Mouse (Mus musculus) adrenal gland, postnatal 4 days (tissue): ENCODE results near the gene Hmga1b. TPM values are rescaled to one million over a fixed set of nuclear protein-coding genes. Genes with fewer than 3 reads are reported as not detected.
A peak's percentile ranks its signal among the peaks of the same experiment; 100 is the strongest.
"Not testable (repeated sequence)": the region's sequence is repeated elsewhere in the genome, so short reads cannot be mapped to it uniquely, and the experiment has no call there.

Experiments used
- DNase-seq, 2 experiments: peaks; one replicate each; pipeline ENCODE4 v3.0.0; 2021 to 2022; ENCODE audit warnings: low spot score in 2 of 2, mixed read lengths in 2 of 2
- long read RNA-seq, 2 experiments: library from polyadenylated mRNA; stranded (forward); transcript quantifications; one replicate each; pipeline ENCODE4 v2.0.0; 2021
- total RNA-seq, 2 experiments: library from RNA; stranded (reverse); gene quantifications; 2 replicates each; pipeline ENCODE4 v1.2.3; 2021

Gene Hmga1b
- 10 to 100 TPM; 20.2 to 49.6 TPM for total RNA-seq
- long read RNA-seq, experiment 1, transcript Hmga1b-201 (1 exons, 1,626 nt), result major isoform, 10 of 13 reads
- long read RNA-seq, experiment 1, partial matches to known transcripts, result 0 of 13 reads
- long read RNA-seq, experiment 1, other reads (novel, unspliced or antisense), result 3 of 13 reads
- long read RNA-seq, experiment 2, transcript Hmga1b-201 (1 exons, 1,626 nt), result major isoform, 11 of 12 reads
- long read RNA-seq, experiment 2, partial matches to known transcripts, result 0 of 12 reads
- long read RNA-seq, experiment 2, other reads (novel, unspliced or antisense), result 1 of 12 reads

DNA sequence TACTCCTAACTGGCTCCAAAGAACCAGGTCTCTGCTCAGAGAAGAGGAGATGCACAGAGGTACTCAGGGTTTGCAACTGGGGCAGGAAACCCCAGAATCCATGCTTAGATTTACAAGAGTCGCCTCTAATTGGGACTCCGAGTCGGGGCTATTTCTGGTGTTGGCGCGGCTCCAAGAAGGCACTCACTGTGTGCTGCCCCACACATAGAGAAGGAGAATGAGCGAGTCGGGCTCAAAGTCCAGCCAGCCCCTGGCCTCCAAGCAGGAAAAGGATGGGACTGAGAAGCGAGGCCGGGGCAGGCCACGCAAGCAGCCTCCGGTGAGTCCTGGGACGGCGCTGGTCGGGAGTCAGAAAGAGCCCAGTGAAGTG, at the start of gene Hmga1b:
Hmga1b (plus strand) TSS at position 123 of the 370 bp plus-strand sequence.
- DNase-seq, result not testable (repeated sequence)

DNA sequence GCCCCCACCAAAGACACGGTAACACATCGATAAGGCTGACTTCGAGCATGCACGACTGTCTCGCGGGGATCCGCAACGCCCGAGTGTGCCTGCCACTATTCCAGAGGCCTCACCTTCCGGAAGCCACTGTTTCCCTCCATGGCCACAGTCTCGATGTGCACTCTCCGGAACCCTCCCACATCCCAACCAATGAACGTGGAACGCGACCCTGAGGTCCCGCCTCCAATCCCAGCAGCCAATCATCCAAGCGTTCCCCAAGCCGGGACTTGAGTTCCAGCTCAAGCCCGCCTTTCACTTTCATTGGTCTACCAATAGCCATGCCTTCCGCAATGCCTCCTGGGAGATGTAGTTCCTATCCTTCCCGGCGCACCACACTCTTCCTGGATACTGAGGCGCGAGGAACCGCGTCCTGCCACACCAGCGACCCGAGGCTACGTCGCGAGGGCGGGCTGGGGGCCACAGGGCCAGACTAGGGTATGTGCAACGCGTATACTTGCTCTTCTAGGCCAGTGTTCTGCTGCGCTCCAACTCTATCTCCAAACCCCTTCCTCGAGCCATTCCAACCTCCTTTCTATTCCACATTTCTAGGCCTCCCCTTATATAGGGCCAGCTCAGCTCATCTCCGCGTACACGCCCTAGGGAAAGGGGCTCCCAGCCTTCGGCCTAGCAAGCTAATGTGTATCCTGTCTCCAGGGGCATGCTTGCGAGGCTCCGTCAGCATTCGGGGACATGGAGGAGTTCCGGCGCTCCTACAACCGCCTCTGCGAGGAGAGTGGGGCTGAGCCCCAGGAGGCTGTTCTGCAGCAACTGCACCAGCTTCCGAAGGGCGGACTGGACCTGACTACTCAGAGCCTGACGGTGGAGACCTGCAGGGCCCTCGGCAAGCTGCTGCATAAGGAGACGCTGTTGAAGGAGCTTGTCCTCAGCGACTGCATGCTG, 48.7 kb upstream of the Hmga1b start, which contains the start of the genes Cenpx and Lrrc45:
Cenpx (minus strand) TSS at position 159 of the 939 bp plus-strand sequence.
Lrrc45 (plus strand) TSS at position 346 of the 939 bp plus-strand sequence.
- DNase-seq, result peak; percentile 75 to 95

DNA sequence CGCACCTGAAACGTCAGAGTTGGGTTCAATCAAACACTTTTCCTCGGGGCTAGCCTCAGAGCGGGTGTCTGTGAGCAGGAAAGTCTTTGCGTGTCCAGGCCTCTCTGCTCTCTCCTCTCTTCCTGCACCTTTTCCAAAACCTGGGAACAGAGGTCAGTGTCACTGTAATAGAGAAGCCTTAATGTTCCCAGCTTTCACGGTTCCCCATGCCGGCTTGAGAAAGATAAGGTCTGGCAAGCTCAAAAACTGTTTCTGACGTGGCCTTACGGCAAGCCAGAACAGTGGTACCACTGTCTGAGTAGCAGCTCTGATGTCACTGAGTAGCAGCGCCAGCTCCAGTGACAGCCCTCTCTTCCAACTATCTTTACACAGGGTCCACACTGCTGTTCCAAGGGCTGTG, 48.0 kb upstream of the Hmga1b start:
- DNase-seq, result no peak

DNA sequence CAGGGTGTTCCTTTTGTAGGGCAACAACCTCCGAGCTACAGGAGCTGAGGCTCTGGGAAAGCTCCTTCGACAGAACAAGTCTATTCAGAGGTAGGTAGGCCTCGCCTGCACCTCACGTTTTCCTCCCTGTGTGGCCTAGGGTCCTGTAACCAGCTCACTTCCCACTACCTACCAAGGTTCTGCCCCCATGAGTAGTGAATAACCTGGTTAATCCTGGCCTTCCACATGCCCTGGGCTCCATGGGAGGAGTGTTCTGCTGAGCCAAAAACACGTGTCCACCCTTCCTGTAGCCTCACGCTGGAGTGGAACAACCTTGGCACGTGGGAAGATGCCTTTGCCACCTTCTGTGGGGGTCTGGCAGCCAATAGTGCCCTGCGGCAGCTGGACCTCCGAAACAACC, 47.5 kb upstream of the Hmga1b start:
- DNase-seq, result no peak

DNA sequence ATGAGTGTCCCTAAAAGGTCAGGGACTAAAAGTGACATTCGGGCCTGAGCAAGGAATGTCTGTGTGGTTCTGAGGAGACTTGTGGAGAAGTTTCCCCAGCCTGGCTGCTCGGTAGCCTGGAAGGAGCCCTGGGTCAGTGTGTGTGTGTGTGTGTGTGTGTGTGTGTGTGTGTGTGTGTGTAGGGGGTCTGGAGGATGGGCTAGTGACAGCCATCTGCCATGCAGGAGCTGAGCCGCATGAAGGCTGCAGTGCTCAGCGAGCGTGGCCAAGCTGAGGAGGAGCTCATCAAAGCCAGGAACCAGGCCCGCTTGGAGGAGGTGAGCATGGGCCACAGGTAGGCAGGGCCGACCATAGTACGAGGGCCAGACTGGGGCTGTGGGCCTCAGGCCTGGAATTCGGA, 43.4 kb upstream of the Hmga1b start:
- no peak for DNase-seq

DNA sequence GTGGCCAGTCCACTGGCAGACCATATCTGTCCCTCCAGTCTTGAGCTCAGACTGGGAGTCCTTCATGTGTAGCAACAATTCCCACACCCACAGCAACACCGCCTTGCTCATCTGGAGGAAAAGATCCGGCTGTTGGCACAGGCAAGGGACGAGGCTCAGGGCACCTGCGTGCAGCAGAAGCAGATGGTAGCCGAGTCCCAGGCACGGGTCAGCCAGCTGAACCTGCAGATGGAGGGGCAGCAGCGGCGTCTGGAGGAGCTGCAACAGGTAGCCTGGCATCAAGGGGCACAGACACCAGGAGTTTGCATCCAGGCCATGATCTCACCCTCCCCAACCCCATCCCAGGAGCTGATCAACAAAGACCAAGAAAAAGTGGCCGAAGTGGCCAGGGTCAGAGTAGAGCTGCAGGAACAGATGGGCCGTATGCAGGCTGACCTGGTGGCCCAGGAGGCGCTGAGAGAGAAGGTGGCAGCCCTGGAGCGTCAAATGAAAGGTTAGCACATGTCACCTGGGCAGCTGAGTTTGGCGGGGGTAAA, 42.7 kb upstream of the Hmga1b start:
- DNase-seq, result no peak

DNA sequence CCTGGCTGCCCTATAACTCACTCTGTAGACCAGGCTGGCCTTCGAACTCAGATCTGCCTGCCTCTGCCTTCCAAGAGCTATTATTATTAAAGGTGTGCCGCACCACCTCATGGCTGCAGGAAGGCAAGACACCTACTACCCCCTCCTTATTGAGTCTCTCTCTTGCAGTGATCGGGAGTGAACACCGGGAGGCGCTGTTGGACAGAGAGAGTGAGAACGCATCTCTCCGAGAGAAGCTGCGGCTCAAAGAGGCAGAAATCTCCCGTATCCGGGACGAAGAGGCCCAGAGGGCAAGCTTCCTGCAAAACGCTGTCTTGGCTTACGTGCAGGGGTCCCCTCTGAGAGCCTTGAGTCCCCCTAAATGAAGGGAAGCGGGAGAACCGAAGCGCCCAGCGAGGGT, 42.1 kb upstream of the Hmga1b start:
- peak; percentile 76 to 91 for DNase-seq

DNA sequence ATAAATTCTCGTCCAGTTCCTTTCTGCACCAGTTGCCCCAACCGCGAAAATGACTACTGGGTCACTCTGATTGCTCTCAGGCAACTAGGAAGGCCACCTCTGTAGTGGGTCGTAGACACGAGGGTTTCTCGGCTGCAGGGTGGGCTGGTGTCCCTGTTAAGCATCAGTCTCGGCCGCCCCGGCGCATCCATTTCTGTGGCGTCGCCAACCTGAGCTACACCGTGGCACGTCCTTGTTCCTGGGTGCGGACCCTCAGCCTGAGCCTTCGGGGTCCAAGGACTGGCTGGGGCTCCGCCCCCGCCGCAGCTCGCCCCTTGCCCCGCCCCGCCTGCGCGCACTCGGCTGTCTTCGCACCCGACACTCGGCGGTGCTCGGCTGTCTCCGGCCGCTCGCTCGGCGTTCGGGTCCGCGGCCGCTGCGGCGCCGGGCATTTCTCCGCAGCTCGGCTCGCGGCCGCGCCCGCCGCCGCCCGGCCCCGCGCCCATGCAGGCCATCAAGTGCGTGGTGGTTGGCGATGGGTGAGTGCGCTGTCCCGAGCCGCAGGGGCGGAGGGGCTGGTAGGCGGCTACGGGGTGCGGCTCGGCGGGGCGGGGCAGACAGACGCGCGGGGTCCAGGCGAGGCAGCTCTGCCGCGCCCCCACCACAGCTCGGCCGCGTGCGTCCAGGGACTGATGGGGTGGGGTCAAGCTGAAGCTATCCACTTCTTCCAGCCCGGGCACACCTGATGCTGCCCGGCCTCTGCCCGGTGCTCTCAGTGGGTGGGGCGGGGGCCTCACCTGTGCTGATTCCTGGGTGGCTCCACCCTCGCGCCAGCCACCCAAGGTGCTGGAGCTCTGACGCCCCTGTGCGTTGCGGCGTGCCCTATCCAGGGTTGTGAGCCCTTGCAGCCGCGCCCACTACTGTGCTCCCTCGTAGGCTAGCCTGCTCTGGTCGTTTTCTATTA, 41.2 kb upstream of the Hmga1b start, which contains the start of gene Rac3:
Rac3 (plus strand) TSS at position 347 of the 943 bp plus-strand sequence.
- peak in 1 of 2 experiments; percentile 42 for DNase-seq

DNA sequence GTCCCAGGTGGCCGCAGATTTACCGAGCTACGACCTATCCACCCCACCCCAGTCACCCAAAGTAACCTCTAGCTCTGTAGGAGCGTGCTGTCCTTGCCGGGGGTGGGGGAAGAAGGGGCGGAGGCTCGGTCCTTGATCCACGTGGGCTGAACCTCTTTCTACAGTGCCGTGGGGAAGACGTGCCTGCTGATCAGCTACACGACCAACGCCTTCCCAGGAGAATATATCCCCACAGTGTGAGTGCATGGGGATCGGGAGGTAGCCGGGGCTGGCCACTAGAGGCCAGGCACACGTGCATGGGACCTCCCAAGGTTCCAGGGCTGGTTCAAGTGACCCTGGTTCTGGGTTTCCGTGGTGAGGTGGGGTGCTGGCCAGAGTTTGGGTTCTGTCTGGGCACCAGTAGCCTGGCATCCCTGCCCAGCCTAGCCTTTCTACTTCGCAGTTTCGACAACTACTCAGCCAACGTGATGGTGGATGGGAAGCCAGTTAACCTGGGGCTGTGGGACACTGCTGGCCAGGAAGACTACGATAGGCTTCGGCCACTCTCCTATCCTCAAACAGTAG, 40.4 kb upstream of the Hmga1b start:
- no peak for DNase-seq

DNA sequence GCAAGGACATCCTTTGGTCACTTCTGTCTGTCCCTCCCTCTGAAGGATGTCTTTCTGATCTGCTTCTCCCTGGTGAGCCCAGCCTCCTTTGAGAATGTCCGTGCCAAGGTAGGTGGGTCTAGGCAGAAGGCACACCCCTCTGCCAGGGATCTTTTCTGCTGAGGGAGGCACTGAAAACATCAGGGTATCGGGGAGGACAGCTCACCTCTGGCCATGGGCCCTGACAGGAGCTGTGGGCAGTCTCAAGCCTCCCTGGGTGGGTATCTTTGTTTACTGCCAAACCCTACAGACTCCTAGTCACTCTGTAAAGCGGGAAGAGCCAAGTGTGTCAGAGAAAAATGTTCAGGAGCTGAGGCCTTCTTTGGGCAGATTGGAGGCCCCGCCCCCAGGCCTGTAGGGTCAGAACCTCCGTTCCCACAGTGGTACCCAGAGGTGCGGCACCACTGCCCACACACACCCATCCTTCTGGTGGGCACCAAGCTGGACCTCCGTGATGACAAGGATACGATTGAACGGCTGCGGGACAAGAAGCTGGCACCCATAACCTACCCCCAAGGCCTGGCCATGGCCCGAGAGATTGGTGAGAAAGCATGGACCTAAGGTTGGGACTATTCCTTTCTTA, 39.7 kb upstream of the Hmga1b start:
- DNase-seq, result no peak

DNA sequence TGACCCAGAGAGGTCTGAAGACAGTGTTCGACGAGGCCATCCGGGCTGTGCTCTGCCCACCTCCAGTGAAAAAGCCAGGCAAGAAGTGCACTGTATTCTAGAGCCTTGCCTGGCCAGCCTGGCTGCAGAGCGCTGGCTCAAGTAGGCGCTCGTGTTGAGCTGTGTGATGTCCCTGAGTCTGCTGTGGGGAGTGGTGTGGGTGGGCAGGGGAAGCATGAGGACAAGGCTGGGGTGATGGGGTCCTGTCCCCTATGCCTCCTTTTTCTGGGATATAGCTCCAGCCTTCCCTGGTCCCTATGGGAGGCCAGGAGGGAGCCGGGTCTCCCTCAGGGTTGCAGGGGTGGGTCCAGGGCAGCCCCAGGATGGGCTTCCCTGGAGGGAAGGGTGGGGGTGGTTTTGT, 39.1 kb upstream of the Hmga1b start:
- no peak for DNase-seq

DNA sequence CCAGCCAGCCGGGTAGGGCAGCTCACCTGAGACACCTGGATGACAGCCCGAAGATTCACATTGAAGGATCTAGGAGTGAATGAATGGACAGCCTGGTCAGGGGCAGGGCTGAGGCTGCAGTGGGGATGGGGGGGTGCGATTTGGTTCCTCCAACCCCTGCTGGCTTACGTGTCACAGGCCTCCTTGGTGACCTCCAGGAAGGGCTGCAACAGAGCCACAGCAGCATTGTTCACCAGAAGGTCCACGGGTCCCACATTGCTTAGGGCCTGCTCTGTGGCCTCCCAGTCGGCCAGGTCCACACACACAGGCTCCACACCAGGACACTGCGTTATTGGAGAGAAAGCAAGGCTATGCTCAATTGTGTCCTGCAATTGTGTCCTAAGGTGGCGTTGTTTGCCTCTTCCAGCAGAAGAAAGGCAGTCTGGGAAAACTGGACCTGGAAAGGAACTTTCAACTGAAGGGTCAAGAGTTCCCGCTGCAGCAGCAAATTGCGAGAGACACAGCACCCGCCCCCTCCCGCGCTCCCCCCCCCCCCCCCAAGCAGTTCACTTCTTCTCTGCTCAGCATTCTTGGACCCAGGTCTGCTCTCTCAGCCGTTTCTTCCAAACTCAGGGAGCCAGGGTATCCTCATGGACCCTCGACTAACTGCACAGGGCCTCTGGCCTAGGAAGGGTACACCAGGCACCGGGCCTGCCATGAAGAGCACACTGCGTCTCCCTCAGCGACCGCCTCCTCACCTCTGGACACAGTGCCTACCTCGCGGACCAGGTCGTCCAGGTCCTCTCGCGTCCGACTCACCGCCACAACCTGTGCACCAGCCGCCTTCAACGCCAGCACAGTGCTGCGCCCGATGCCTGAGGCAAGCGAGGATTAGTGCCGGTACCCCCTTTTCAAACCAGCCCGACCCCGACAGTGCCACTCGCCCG, 36.1 kb upstream of the Hmga1b start:
- no peak for DNase-seq

DNA sequence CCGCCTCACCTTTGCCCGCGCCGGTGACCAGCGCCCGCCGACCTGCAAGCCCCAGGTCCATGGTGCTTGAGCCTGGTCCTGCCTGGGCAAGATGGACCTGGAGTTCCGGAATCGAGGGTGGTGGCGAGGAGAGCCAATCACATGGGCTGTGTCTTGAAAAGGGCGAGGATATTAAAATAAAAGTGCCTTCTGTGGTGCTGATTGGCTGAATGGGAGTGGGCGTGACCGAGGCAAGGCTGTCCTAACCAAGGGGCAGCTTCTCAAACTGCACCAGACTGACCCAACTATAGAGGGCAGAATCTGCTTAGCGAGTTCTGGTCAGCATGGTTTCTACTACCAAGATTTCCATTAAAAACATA, 35.4 kb upstream of the Hmga1b start, which contains the start of gene Dcxr:
Dcxr (minus strand) TSS at position 113 of the 359 bp plus-strand sequence.
- peak; percentile 53 to 77 for DNase-seq

DNA sequence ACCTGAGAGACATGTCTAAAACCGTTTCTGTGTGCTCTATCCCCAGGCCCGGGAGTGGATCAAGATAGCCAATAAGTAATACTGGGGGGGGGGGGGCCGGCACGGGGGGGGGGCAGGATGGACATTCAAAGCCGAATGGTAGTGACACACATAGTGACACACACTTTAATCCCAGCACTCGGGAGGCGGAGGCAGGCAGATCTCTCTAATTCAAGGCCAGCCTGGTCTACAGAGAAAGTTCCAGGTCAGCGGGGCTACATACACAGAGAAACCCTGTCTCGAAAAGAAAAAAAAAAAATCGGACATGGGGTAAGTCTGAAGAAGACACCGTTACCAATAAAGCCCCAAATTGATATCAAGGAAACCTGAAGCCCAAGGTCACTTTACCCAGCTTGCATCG, 35.0 kb upstream of the Hmga1b start:
- no peak for DNase-seq

DNA sequence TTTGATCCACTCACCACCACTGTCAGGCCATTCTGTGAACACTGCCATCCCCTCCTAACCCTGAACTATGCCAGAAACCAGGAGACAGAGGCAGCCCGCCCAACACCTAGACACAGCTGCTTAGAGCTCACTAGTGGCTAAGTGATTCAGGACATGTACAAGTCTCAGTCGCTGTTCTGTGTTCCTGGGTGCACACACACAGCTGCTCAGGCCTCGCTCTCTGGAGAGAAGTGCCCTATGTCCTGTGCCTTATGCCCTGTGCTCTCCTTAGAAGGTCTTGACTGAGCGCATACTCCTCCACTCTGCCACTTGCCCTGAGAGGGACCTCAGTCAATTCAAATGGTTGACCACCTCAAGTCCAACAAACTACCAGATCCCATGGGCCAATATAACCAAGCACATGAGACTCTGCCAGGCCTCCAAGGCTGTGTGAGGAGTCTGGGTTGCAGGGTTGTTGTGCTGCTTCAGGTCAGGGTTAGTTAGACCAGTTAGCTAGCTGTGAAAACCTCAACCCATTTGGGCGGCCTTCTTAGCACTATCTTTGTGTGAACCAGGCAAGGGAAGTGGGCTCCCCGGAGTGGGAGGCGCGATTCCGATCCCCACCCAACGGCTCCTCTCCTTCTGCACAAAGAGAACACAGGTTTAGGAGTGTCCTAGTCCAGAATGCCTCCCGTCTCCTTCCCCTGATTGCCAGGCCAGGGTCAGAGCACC, 33.9 kb upstream of the Hmga1b start:
- DNase-seq, result no peak

DNA sequence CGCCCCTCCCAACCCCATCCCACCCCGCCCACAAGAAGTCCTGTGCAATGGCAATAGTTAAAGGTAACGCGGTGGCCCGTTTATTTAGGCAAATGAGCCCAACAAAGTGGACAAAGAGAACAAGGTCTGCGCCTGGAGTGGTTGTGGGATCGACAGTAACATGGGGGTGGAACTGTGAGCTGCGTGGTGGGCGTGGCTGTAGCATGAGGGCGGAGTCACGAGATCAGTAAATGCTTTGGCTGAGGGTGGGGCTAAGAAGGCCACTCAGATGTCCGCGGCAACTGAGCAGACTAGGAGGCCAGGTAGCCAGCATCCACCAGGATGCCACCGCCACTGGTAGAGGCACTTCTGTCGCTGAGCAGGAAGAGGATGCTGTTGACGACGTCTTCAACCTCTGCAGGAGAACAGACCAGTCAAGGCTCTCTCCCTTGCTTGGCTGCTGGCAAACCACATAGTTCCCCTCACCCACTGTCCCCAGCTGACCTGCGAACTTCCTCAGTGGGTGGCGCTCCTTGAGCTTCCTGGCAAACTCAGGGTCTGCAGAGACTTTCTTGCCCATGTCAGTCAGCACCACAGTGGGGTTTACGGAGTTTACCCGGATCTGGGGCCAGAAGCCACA, 33.1 kb upstream of the Hmga1b start:
- not testable (repeated sequence) for DNase-seq

DNA sequence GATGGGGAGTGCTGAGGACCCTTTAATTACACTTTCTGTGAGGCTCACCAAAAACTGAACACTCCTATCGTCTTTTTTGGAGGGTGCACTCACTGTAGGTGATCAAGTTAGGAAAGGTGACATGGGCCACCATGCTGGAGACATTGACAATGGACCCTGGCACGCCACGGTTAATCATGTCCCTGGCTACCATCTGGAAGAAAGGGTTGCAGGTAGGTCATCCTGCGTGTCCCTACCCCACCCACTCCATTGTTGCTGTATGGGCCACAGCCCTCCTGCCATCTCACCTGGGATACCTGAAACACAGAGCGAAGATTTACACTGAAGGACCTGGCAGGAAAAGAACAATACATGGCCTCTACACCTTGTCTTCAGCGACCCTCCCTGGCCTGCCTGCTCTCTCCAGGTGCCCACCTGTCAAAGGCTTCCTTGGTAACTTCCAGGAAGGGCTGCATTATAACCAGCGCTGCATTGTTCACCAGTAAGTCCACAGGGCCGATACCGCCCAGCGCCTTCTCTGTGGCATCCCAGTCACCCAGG, 32.2 kb upstream of the Hmga1b start:
- DNase-seq, result no peak
